Mouse (Mus musculus) gonadal fat pad, adult 2 months (tissue): ENCODE results near the gene Lrp6. TPM values are rescaled to one million over a fixed set of nuclear protein-coding genes. Genes with fewer than 3 reads are reported as not detected.

Experiments used
- DNase-seq: peaks from one replicate; pipeline ENCODE4 v3.0.0-alpha.2; 2012; ENCODE audit warnings: low read depth
- polyA plus RNA-seq: library from polyadenylated mRNA; depleted of rRNA; stranded (reverse); fragments of >200 nt; gene quantifications from 2 replicates; pipeline ENCODE4 v1.2.3, GENCODE M21; 2012; rRNA removed

Lrp6 gene
- polyA plus RNA-seq = 27.3 and 31.6 TPM in 2 replicates

DNA sequence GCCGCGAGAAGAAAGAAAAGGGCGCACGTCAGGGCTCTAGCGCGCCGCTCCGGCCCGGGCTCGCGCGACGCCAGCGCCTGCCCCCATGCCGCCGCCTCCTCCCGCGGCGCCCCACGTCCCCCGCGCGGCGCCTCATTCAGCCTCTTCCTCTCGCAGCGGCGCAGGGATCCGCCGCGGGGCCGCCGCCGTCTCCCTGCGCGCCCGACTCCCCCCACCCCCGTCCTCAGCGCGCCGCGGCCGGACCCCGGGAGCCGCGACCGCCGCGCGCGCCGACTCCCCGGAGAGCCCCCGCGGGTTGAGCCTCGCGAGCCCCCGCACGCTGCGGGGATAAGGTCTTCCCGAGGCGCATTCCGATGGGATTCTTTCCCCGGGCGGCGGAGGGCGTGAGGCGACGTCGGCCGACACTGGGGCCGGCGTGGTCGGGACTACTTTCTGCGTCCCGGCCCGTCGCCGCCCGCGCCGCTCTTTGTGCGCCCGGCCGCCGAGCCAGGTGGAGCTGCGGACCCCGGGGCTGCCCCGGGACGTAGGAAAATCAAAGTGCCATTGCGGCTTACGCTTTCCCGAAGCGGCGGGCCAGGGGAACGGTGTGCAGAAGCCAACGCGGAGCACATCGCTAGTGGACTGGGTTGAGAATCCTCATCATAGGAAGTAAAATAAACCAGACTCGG, at the start of gene Lrp6:
Gene Lrp6 (minus strand): TSS at position 148 of the 668 bp plus-strand sequence.
- DNase-seq = no peak

DNA sequence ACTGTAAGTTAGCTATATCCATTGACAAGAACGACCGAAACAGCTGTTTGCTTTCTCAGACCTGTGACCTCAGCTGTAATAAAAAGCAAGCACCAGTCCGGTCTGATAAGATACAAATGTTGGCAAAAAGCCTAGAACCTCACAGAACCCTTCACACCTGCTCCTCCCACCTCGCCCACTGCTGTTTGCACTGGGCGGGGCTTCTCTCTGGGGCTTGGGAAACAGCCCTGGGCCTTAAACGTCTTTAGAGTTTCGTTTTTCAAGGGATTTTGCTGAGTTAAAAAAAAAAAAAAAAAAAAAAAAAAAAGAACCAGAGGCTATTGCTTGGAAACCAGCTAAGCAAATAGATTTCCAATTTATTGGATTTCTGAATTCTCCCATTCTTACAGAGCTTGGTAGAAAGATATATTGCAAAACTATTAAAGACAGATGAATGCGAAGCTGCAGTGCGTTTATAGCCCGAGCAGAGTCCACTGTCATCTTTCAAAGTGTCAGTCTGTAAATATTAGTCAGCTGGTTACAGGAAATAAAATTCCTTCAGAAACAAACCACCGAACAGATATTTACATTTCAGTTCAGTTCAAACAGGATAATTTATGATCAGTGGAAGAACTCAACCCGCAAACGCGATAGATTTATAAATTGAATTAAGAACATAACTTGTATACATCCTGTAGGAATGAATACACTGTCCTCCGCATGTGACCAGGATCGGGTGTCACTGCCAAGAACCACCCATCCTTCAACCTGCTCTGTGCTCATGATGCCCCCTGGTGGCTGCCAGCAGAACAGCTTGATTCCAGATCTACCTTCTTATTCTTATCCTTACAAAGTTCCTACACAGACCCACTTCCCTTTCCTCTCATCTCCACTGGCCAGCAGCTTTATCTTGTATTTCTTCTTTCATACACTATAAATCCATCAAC, 48.2 kb upstream of the Lrp6 start:
- no peak for DNase-seq

DNA sequence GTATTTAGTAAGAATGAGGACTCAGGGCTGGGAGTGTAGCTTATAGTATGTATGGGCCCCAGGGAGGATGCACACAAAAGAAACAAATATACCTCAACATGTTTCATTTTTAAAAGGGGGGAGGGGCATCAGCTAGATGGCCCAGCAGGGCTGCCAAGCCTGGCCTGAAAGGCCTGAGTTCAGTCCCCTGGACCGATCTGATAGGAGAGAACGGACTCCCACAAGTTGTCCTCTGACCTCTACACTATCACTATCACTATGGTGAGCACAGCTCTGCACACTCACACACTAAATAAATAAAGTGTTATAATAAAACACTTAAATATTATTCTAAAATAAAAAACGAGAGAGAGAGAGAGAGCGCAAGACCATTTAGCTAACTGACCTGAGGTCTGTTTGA, 47.6 kb upstream of the Lrp6 start:
- no peak for DNase-seq

DNA sequence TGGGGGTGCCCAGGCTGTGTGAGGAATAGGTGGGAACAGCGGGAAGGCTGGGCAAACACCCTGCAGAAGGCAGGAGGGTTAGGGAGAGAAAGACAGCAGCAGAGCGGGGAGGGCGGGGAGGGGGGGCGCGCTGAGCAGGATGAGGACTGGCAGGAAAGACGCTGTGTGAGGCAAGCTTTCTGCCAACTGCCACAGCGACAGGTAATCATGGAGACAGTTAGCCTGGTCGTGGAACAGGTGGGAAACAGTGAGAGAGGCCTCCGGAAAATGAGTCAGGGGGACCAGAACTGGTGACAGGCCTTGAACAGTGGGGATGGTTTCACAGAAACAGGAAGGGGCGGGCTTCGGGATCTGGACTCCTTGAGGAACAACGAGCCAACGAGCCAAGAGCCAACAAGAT, 45.1 kb upstream of the Lrp6 start:
- no peak for DNase-seq

DNA sequence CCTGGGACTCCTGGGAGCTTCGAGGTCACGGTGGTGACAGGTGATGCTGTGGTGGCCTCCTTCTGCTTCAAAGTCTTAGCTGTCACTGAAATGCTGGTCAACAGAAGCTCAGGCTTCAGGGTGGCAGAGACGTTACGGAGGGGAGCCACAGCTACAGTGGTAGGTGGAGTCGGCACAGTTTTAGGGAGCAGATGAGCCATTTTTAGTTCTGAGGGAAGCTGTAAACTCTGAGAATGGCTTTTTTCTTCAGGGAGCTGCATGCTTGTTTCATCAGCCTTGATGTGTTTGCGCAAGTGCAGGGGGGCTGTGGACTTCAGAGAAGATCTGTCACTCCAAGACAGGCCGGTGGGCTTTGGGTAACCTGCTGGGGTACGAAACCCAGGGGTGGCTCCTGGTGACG, 43.6 kb upstream of the Lrp6 start:
- no peak for DNase-seq

DNA sequence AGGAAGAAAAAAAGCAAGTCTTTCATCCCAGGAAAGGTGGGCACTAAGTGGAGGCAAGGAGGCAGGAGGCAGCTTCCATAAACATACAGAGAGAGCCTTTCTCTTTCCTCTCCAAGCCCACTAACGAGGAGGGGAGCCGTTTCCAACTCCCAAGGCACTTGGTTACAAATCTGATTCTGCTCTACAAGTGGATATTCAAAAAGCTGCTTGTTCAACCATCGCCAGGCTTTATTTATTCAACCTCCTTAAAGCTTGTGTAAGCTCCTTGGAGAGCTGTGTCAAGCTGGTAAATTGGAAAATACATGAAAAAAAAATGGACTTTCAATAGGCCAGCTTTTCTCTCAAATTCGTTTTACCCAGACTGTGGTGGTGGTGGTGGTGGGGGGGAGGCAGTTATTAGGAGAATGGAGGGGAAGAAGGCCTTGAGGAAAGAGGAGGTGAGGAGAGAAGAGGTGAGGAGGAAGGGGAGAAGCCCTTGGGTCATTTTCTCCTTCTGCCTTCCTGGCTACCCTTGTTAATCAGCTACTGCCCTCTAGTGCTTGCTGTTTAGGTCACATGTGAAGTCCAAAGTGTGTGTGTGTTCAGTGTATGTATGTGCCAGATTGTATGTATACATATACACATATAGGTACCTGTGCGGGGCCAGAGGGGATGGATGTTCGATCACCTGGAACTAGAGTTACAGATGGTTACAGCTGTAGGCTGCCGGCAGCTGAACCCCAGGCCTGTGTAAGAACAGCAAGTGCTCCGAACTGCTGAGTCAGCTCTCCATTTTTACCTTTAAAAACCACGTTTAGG, 40.4 kb upstream of the Lrp6 start:
- no peak for DNase-seq

DNA sequence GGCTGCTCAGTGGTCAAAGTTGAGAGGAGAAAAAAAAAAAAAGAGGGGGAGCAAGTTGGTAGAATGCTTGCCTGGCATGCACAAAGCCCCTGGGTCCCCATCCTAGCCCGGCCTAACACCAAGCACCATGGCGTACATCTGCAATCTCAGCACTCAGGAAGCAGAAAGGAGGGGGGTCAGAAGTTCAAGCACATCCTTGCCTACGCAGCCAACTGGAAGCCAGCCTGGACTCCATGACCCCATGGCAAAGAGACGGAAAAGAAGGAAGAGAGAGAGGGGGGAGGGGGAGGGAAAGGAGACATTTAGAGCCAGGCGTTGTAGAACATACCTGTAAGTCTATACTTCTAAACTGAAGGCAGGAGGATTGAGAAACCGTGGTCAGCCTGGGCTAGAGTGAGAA, 39.8 kb upstream of the Lrp6 start:
- no peak for DNase-seq

DNA sequence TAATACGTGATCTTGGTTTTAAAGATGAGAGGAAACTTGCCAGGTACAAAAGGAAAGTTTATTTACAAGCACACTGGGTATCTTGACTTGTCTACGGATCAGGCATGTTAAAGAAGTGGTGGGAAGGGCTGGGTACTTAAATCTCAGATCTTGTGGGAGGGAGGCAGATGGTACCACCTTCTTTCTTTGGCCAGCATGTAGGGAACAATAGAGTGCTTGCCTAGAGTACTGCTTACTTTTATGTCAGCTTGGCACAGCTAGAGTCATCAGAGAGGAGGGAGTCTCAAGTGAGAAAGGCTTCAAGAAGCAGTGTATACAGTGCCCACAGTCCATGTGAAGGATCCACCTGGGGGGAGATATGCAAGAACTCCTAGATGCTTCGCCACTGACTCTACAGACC, 38.4 kb upstream of the Lrp6 start:
- DNase-seq = no peak

DNA sequence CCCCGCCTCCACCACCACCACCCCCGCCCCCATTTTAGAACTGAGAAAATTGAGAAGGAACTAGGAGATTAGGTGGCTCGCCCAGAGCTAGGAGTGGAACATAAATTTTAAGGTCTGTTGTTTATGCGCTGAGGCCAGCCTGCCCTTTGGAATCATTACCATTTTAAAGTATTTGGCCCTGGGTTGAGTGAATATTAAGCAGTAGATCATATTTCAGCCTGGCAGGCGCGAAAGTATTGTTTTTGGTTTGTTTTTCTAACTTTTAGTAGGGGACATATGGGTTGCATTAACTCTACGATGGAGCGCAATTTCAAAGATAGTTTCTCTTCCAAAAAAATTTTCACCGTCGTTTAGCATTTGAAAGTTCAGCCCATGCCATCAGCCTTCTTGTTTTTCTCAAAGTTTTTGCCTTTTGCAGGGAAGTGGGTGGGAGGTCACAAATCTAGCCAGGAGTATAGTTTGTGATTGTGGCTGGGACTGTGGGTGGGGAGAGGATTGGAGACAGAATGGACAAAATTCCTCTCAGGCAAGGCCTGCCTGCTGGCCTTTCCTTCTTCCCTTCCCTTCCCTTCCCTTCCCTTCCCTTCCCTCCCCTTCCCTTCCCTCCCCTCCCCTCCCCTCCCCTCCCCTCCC, 35.7 kb upstream of the Lrp6 start:
- DNase-seq = no peak

DNA sequence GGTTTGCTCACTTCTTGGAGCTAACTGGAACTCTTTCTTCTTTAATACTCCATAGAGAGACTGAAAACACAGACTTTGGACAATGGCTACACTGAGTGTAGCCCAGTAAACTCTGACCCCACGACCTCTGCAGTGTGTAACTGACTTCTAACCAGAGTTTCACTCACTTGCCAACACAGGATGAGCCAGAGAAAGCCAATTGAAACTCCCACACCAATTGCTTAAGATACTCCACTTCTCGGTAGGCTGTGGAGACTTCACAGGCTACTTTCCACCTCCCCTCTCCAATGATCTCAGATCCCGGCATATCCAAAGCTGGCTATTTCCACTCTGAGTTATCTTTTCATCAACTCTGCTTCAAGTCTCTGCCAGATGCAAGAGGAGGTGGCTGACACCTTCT, 35.0 kb upstream of the Lrp6 start:
- DNase-seq = peak; percentile 96

DNA sequence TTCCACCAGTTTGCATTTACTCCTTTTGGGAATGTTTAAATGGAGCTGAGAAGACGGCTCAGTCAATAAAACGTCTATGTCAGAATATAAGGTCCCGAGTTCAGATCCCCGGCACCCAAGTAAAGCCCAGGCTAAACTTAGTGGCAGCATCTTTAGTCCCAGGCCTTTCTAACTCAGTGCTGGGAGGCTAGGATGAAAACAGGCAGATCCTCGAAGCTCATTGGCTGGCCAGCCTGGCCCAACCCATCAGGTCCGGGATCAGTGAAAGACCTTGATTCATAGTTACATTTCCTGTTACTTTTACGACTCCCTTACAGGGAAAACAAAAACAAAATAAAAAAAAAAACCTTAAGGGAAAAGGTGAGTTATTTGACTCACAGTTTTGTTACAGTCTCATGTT, 34.4 kb upstream of the Lrp6 start:
- no peak for DNase-seq

DNA sequence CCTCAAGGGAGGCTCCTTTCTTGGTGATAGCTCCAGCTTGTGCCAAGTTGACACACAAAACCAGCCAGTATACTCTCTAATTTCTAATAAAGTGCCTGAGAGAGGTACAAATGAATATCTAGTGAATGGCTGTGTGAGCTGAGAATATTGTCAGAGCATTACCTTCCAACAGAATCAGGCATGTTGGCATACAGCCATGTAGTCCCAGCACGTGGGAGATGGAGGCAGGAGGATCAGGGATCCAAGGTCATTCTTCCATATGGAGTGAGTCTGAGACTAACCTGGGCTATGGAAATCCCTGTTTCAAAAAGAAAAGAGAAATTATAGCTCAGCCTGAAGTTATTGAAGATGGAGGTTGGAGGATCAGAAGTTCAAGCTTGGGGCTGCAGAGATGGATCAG, 32.5 kb upstream of the Lrp6 start:
- no peak for DNase-seq

DNA sequence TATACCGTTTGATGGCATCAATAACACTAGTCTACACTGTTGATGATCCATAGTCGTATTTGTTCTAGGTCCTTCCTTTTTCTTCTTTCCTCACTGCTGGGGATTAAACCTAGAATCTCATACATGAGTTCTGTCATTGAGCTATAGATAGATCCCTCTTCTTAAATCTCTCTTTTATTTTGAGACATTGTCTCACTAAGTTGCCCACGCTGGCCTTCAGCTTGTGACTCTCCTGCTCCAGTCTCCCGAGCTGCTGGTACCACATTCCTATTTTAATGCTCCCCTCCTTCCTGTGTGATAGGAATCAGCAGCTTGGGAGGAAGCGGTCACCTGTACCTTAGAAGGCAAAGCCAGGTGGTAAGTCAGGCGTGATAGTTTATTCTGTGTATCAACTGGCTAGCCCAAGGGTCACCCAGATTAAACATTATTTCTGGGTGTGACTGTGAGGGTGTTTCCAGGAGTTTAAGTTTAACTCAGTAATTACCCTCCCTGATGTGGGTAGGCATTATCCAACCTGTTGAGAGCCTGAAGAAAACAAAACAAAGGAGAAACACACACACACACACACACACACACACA, 31.0 kb upstream of the Lrp6 start:
- no peak for DNase-seq

DNA sequence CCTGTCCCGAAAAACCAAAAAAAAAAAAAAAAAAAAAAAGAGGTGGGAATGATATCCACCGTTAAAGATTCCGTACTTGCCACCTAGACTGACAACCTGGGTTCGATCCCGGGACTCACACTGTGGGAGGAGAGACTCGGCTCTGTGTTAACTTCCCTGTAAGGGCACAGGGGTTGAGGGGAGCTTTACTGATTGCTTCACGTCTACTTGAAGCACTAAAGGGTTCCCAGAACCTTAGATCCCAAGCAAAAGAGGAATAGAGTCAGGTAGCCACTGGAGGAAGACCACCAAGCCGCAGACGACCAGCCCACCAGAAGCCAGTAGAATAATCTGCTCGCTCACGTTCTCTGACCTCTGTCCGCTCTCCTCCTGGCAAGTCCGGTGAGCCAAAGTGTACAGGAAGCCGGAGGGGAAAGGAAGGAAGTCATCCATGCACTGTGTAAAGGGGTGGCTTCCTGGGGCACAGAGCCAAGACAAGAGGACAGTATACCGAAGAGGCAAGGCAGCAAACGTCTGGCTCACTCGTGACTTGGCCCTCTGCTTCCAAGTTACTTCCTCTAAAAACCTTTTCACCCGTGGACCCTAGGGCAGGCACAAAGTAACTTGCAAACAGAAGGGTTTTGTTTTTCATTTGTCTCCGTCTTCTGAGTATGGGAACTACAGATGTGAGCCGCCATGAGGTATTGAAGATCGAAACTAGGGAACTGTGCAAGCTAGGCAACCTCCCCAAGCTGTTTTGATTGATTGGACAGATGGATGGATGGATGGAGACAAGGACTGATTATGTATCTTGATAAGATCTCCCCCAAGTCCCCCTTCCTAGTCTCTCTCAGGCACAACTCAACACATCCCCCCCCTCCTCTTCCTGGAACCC, 28.0 kb upstream of the Lrp6 start:
- DNase-seq = no peak

DNA sequence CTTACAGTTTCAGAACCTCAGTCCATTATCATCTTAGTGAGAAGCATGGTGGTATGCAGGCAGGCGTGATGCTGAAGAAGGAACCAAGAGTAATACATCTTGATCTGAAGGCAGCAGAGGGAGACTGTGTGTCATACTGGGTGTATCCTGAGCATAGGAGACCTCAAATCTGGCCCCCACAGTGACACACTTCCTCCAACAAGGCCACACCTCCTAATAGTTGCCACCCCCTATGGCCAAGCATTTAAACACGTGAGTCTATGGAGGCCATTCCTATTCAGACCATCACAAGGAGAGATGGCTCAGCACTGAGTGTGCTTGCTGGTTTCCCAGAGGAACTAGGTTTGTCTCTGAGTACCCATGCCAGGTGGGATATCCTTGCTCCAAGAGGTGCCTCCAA, 24.8 kb upstream of the Lrp6 start:
- DNase-seq = no peak

DNA sequence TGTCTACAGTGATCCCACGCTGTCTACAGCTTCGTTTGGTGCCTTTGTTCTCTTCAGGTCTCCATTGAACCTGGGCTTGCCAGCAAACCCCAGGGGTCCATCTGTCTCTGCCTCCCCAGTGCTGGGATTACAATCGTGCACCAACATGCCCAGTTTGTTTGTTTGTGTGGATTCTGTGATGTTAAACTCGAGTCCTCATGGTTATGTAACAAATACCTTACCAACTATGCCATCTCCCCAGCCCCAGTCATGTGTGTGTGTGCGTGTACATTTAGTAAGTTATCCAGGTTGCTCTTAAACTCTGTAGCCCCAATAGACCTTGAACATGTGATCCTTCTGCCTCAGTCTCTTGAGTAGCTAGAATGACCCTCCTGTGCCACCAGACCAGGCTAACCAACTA, 19.5 kb upstream of the Lrp6 start:
- no peak for DNase-seq

DNA sequence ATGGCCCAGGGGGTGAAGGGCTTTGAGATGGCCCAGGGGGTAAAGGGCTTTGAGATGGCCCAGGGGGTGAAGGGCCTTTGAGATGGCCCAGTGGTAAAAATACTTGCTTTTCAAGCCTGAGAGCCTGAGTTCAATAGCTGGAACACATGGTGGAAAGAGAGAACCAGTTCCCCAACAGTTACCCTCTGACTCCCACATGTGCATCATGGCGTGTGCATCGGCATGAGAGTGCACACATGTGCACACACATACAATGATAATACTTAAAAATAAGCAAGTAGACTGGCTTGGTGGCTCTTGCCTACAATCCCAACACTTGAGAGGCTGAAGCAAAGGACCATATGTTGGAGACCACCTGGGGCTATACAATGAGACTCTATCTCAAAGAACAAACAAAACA, 17.9 kb upstream of the Lrp6 start:
- no peak for DNase-seq

DNA sequence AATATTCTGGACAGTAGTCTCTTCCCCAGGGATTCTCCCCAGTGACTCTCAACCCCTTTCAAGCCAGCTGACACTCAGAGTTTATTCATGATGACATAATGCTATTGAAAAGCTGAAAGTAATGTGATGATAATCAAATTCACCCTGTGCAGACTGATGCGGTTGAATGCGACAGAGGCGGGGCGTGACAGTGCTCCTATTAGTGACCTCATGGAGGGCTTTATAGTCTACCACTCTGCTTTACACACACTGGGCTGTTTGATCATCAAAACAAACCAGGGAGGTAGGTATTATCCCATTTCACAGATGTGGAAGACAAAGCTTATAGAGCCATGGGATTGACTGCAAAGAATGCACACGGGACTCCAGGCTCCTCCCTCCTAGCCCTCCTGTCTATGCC, 15.3 kb upstream of the Lrp6 start:
- no peak for DNase-seq

DNA sequence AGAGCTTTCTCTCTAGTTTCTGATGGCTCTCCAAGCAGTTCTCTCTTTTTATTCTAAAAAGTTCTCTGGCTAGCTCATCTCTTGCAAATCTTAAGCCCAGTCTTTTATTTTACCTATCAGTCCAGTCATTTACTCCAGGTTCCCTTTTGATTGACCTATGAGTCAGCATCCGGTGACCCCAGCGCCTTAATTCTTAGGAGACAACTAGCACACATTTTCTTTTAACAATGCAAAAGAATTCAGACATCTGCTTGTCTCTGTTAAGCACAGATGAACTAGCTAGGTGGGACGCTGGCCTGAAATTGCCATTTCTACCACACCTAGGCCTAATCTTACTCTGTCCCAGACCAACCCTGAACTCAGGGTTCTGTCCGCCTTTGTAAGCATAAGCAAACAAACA, 12.7 kb upstream of the Lrp6 start:
- no peak for DNase-seq

DNA sequence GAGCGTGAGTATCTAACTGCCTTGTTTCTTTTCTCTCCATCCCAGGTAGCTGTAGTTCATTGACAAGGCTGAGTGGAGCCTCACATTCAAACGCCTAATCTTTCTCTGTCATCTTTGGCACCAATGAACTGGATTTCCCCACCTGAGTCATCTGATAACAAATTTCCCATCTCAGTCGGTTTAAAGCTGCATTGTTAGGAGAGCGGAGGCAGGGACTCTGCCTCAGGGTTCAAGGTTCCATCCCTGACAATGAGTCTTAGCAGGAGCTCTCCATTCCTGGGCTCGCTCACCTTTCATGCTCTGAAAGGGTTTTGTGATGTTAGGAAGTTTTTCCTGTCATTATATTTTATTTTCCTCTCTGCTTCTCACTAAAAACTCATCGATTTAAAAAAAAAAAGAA, 11.3 kb upstream of the Lrp6 start:
- peak; percentile 93 for DNase-seq

DNA sequence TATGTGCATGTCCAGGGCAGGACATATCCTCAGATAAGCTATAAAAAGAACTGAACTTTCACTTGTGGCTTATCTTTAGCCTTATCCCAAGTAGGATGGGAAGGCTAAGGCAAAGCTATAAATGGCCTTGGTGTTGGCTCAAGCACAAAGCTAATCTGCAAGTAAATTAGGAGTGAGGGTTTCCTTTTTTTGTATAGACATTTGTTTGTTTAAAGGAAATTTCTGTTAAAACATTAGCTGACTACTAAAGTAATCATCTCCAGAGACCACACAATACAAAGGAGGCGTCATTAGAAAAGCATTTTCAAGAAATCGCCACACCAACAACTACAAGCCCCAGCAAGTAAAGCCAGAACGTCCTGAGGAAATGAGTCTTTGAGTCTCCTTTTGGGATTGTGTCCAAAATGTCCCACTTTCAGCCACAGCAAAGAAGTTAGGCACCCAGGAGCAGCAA, 8.6 kb upstream of the Lrp6 start:
- no peak for DNase-seq
